Mouse (Mus musculus) heart, adult 2 months (tissue): ENCODE data around the gene E130114P18Rik.

Source experiments
- CTCF ChIP-seq: fragments of 200-600 bp; IDR thresholded peaks from 2 replicates; pipeline ENCODE4 v1.8.1; 2022; ENCODE audit warnings: antibody characterized with exemption, mild to moderate bottlenecking, moderate library complexity
- POLR2A ChIP-seq: fragments of 200-500 bp; IDR thresholded peaks from 2 replicates; pipeline ENCODE4 v1.6.1; 2011; ENCODE audit warnings: mild to moderate bottlenecking, low read depth, low read length, control low read depth; ENCODE audit not compliant: insufficient read depth

GRCm38 (mm10) chr4:97607169-97607568 lies 170.7 kb downstream of the E130114P18Rik start:
- TF ChIP-seq POLR2A (no peak), CTCF (no peak)
